In genomic region chr5:28398736-28399135, GRCm38 (mm10) we compare ENCODE assay signal across 28 mouse cellular contexts.
DNase-seq lines count a peak whose midpoint lies in the region; ATAC-seq and TF ChIP-seq lines count a peak whose summit lies in the region.
"Had no signal": no experiment of that assay in that cellular context is flagged by ENCODE, and none has a peak within 500 bp of the region (broad histone marks: within the 10 kb centered on the region; RNA-seq: fewer than 3 reads in every experiment).

No protein-coding gene starts in this region.

- no peak for TF ChIP-seq EP300 in heart, postnatal 0 days (IDR thresholded peaks at IDR 0.05; ENCODE audit: low read depth)
- TF ChIP-seq EP300 in stomach, postnatal 0 days (optimal IDR thresholded peaks at IDR 0.05) = no peak
- no peak for TF ChIP-seq EP300 in heart, adult 2 months (IDR thresholded peaks at IDR 0.05; ENCODE audit: insufficient read depth, low read depth, low read length)

- TF ChIP-seq POLR2A in heart, adult 2 months (IDR thresholded peaks at IDR 0.05; ENCODE audit: insufficient read depth, low read depth, low read length) = no peak

- no peaks in the 10 kb centered on the region for H3K9me3 ChIP-seq in heart, postnatal 0 days (replicated peaks; ENCODE audit: control insufficient read depth, low read length)
- no peaks in the 10 kb centered on the region for H3K9me3 ChIP-seq in intestine, postnatal 0 days (ENCODE audit: control insufficient read depth)
- H3K9me3 ChIP-seq in stomach, postnatal 0 days (ENCODE audit: control insufficient read depth, low read length) = no peaks in the 10 kb centered on the region
- H3K9me3 ChIP-seq: embryonic facial prominence, embryonic 13.5 days; forebrain, embryonic 10.5 days; forebrain, embryonic 15.5 days; hindbrain, embryonic 12.5 days; neural tube, embryonic 12.5 days had no signal

- H3K36me3 ChIP-seq in heart, postnatal 0 days (replicated peaks; ENCODE audit: control insufficient read depth, insufficient read depth, low read length) = peaks cover 36% of the 10 kb centered on the region
- H3K36me3 ChIP-seq in intestine, postnatal 0 days (ENCODE audit: control insufficient read depth, insufficient read depth) = peaks cover 26% of the 10 kb centered on the region
- peaks cover 8% of the 10 kb centered on the region; the same call in 1 of the 2 replicates for H3K36me3 ChIP-seq in stomach, postnatal 0 days (ENCODE audit: control insufficient read depth, insufficient read depth, low read length)
- H3K36me3 ChIP-seq in heart, adult 2 months (ENCODE audit: control insufficient read depth, insufficient read depth, low read length) = peaks cover 47% of the 10 kb centered on the region

- peaks cover 21% of the 10 kb centered on the region for H3K4me1 ChIP-seq in heart, postnatal 0 days (ENCODE audit: control insufficient read depth, insufficient read depth)
- H3K4me1 ChIP-seq in intestine, postnatal 0 days (replicated peaks; ENCODE audit: control insufficient read depth, insufficient read depth, low read length) = peaks cover 20% of the 10 kb centered on the region
- H3K4me1 ChIP-seq in stomach, postnatal 0 days (replicated peaks; ENCODE audit: control insufficient read depth, insufficient read depth) = peaks cover 6% of the 10 kb centered on the region; the same call in 1 of the 2 replicates
- peaks cover 15% of the 10 kb centered on the region for H3K4me1 ChIP-seq in heart, adult 2 months (ENCODE audit: control insufficient read depth, insufficient read depth, low read length)
- H3K4me1 ChIP-seq: embryonic facial prominence, embryonic 13.5 days; forebrain, embryonic 10.5 days; forebrain, embryonic 15.5 days; hindbrain, embryonic 12.5 days; neural tube, embryonic 12.5 days had no signal

- H3K4me2 ChIP-seq in heart, postnatal 0 days (ENCODE audit: low read depth, low read length) = no peak overlapping the region
- H3K4me2 ChIP-seq in intestine, postnatal 0 days (replicated peaks; ENCODE audit: low read depth) = no peak overlapping the region
- no peak overlapping the region for H3K4me2 ChIP-seq in stomach, postnatal 0 days (replicated peaks; ENCODE audit: low read depth)
- H3K4me2 ChIP-seq: embryonic facial prominence, embryonic 13.5 days; forebrain, embryonic 15.5 days; hindbrain, embryonic 12.5 days; lung, embryonic 14.5 days; midbrain, embryonic 11.5 days; neural tube, embryonic 12.5 days had no signal

- H3K4me3 ChIP-seq in heart, postnatal 0 days (ENCODE audit: low read depth, low read length) = no peak overlapping the region
- no peak overlapping the region for H3K4me3 ChIP-seq in intestine, postnatal 0 days (ENCODE audit: low read depth, low read length)
- H3K4me3 ChIP-seq in stomach, postnatal 0 days (ENCODE audit: low read depth, low read length) = no peak overlapping the region
- no peak overlapping the region for H3K4me3 ChIP-seq in heart, adult 2 months
- H3K4me3 ChIP-seq: embryonic facial prominence, embryonic 13.5 days; forebrain, embryonic 10.5 days; forebrain, embryonic 15.5 days; hindbrain, embryonic 12.5 days; myocyte; neural tube, embryonic 12.5 days had no signal

- peak overlapping the region; percentile 7; the same call in 1 of the 2 replicates for H3K27ac ChIP-seq in heart, postnatal 0 days (ENCODE audit: low read depth)
- H3K27ac ChIP-seq in intestine, postnatal 0 days (ENCODE audit: low read depth, low read length) = peak overlapping the region; percentile 10; the same call in 1 of the 2 replicates
- peak overlapping the region; percentile 73 for H3K27ac ChIP-seq in stomach, postnatal 0 days (replicated peaks)
- H3K27ac ChIP-seq in heart, adult 2 months = no peak overlapping the region
- H3K27ac ChIP-seq: embryonic facial prominence, embryonic 13.5 days; forebrain, embryonic 10.5 days; forebrain, embryonic 15.5 days; hindbrain, embryonic 12.5 days; hindbrain, postnatal 0 days; kidney, postnatal 0 days; liver, embryonic 14.5 days; neural tube, embryonic 12.5 days had no signal

- no peaks in the 10 kb centered on the region for H3K27me3 ChIP-seq in heart, postnatal 0 days (ENCODE audit: control insufficient read depth, insufficient read depth, low read length)
- no peaks in the 10 kb centered on the region for H3K27me3 ChIP-seq in intestine, postnatal 0 days (replicated peaks; ENCODE audit: control insufficient read depth, insufficient read depth, low read length)
- no peaks in the 10 kb centered on the region for H3K27me3 ChIP-seq in stomach, postnatal 0 days (ENCODE audit: control insufficient read depth, insufficient read depth, low read length)
- H3K27me3 ChIP-seq in heart, adult 2 months (ENCODE audit: control insufficient read depth, insufficient read depth, low read length) = no peaks in the 10 kb centered on the region
- H3K27me3 ChIP-seq: embryonic facial prominence, embryonic 13.5 days; forebrain, embryonic 15.5 days; hindbrain, embryonic 12.5 days; neural tube, embryonic 12.5 days had no signal

- no peak overlapping the region for H3K9ac ChIP-seq in heart, postnatal 0 days (replicated peaks; ENCODE audit: low read depth, low read length)
- H3K9ac ChIP-seq in intestine, postnatal 0 days (ENCODE audit: low read depth, low read length) = no peak overlapping the region
- no peak overlapping the region for H3K9ac ChIP-seq in stomach, postnatal 0 days (ENCODE audit: low read length)
- no peak overlapping the region for H3K9ac ChIP-seq in heart, adult 2 months (ENCODE audit: low read depth, low read length)
- H3K9ac ChIP-seq: embryonic facial prominence, embryonic 13.5 days; forebrain, embryonic 15.5 days; hindbrain, embryonic 12.5 days; liver, embryonic 14.5 days; lung, embryonic 14.5 days; neural tube, embryonic 12.5 days had no signal

- WGBS in heart, postnatal 0 days = 55% methylated on average over 3 of the region's 3 CpGs
- WGBS in intestine, postnatal 0 days = 21% methylated on average over 3 of the region's 3 CpGs
- WGBS in stomach, postnatal 0 days = 23% methylated on average over 3 of the region's 3 CpGs
- 38% methylated on average over 3 of the region's 3 CpGs for WGBS in heart, adult 2 months

- peaks cover 6% of the 10 kb centered on the region for H3K79me2 ChIP-seq in heart, adult 2 months (replicated peaks; ENCODE audit: control insufficient read depth, insufficient read depth, low read length)

- intact Hi-C loops in heart, postnatal 14 days (cut with DNase I) = no loop called here
- intact Hi-C loops in heart, adult 2 months (cut with DNase I) = no loop called here

- ATAC-seq in heart, postnatal 0 days (ENCODE audit: insufficient read depth, low read depth) = no peak
- ATAC-seq in intestine, postnatal 0 days = no peak
- no peak for ATAC-seq in stomach, postnatal 0 days (ENCODE audit: low FRiP score, low TSS enrichment)
- ATAC-seq: forebrain, embryonic 15.5 days; hindbrain, postnatal 0 days had no signal

- DNase-seq in heart, postnatal 0 days (ENCODE audit: low spot score) = no peak
- no peak for DNase-seq in heart, postnatal 14 days
- peak; percentile 13 for DNase-seq in WW6 (ENCODE audit: low read depth, low spot score)
- no peak for DNase-seq in stomach, postnatal 0 days (ENCODE audit: low spot score)
- no peak for DNase-seq in cerebellum, adult 18-20 months
- DNase-seq in urinary bladder, adult 18-20 months (ENCODE audit: low spot score in 2 of 2) = no peak
- DNase-seq in heart, adult 2 months = no peak
- DNase-seq: adrenal gland, postnatal 14 days; cerebellum, adult 11 months; cerebellum, adult 9-11 months; heart, postnatal 36 days; layer of hippocampus, adult 9-11 months; liver; lung, embryonic 14.5 days; right cerebral cortex, postnatal 4 days; thymus, adult 2 months; thymus, postnatal 36 days had no signal

- no peak for TF ChIP-seq CTCF in heart, postnatal 0 days (IDR thresholded peaks at IDR 0.05; ENCODE audit: low read depth)
- no peak for TF ChIP-seq CTCF in intestine, postnatal 0 days (IDR thresholded peaks at IDR 0.05; ENCODE audit: low read depth)
- no peak for TF ChIP-seq CTCF in stomach, postnatal 0 days (IDR thresholded peaks at IDR 0.05; ENCODE audit: low read depth)
- TF ChIP-seq CTCF in heart, adult 2 months (IDR thresholded peaks at IDR 0.05) = no peak
